ENCODE assay signal across 8 mouse cellular contexts in the genomic region with DNA sequence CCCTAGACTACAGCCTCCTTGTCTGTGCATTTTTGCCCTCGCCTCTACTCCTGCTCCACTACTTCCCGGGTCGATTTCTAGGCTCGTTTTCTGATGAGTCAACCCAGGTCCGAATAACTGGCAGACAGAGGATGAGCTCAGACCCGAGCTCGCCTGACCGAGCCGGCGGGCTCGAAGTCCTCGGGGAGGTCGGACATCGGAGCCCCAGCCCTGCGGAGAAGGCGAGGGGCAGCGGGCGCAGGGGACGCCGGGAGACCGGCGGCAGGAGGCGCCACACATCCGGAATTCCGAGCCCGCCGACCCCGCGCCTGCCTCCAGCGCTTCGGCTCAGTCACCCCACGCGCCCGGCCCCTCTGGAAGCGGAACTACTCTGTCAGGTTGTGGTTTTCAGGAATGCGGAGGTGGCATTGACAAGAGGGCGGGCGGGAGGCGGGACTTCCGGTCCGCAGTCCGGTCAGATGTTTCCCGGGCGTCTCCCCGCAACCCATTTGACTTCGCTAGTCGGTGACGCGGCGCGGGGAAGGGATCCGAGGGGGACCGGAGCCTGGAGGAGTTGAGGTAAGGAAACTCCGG. TPM values are rescaled to one million over a fixed set of nuclear protein-coding genes. Genes with fewer than 3 reads are reported as not detected.
DNase-seq lines count a peak whose midpoint lies in the region; ATAC-seq and TF ChIP-seq lines count a peak whose summit lies in the region.

A gene (plus strand): TSS at position 448 of the 573 bp plus-strand sequence.

- H3K9ac ChIP-seq in ES-E14 (ENCODE audit: insufficient read depth, low read depth, low read length, poor library complexity, severe bottlenecking), result peak within 1 kb of the TSS; percentile 85
- H3K9ac ChIP-seq in forebrain, embryonic 14.5 days (ENCODE audit: low read length), result peak within 1 kb of the TSS; percentile 83
- H3K9ac ChIP-seq in liver, embryonic 16.5 days (ENCODE audit: low read depth, low read length), result peak within 1 kb of the TSS; percentile 98
- H3K9ac ChIP-seq in neural tube, embryonic 12.5 days, result peak within 1 kb of the TSS; percentile 76
- peak within 1 kb of the TSS; percentile 91 for H3K9ac ChIP-seq in stomach, postnatal 0 days (ENCODE audit: low read length)

- TF ChIP-seq EP300 in stomach, postnatal 0 days (optimal IDR thresholded peaks at IDR 0.05), result peak; percentile 14

- H3K4me3 ChIP-seq in ES-E14 (ENCODE audit: insufficient read depth in 1 of 2, low read depth in 1 of 2, low read length in 2 of 2, poor library complexity in 1 of 2, severe bottlenecking in 1 of 2), result peak within 1 kb of the TSS; percentile 83 to 87
- peak within 1 kb of the TSS; percentile 74 for H3K4me3 ChIP-seq in forebrain, embryonic 14.5 days (ENCODE audit: low read depth, low read length)
- peak within 1 kb of the TSS; percentile 93 for H3K4me3 ChIP-seq in liver, embryonic 16.5 days (ENCODE audit: low read depth, low read length)
- peak within 1 kb of the TSS; percentile 80 for H3K4me3 ChIP-seq in neural tube, embryonic 12.5 days
- peak within 1 kb of the TSS; percentile 92 for H3K4me3 ChIP-seq in stomach, postnatal 0 days (ENCODE audit: low read depth, low read length)

- H3K9me3 ChIP-seq in ES-E14 (ENCODE audit: control insufficient read depth, insufficient read depth, low read depth, low read length), result no peaks in the 10 kb centered on the region
- no peaks in the 10 kb centered on the region for H3K9me3 ChIP-seq in forebrain, embryonic 14.5 days (replicated peaks; ENCODE audit: control insufficient read depth, low read length)
- no peaks in the 10 kb centered on the region for H3K9me3 ChIP-seq in liver, embryonic 16.5 days (replicated peaks; ENCODE audit: control insufficient read depth, low read length)
- no peaks in the 10 kb centered on the region for H3K9me3 ChIP-seq in neural tube, embryonic 12.5 days
- H3K9me3 ChIP-seq in stomach, postnatal 0 days (ENCODE audit: control insufficient read depth, low read length), result no peaks in the 10 kb centered on the region

- H3K4me1 ChIP-seq in ES-E14 (ENCODE audit: control insufficient read depth in 2 of 2, insufficient read depth in 2 of 2, low read length in 2 of 2, poor library complexity in 1 of 2), result no peaks in the 10 kb centered on the region
- H3K4me1 ChIP-seq in forebrain, embryonic 14.5 days (ENCODE audit: control insufficient read depth, insufficient read depth, low read length), result peaks cover 8% of the 10 kb centered on the region
- H3K4me1 ChIP-seq in liver, embryonic 16.5 days (ENCODE audit: control insufficient read depth, low read depth, low read length), result peaks cover 31% of the 10 kb centered on the region
- H3K4me1 ChIP-seq in neural tube, embryonic 12.5 days, result peaks cover 12% of the 10 kb centered on the region; the same call in 1 of the 2 replicates
- 0 out of 2 replicates have a peak, but pooled peaks cover 4% of the 10 kb centered on the region for H3K4me1 ChIP-seq in stomach, postnatal 0 days (replicated peaks; ENCODE audit: control insufficient read depth, insufficient read depth)

- H3K4me2 ChIP-seq in forebrain, embryonic 14.5 days (ENCODE audit: low read length), result peak within 1 kb of the TSS; percentile 67
- peak within 1 kb of the TSS; percentile 60 for H3K4me2 ChIP-seq in liver, embryonic 16.5 days (ENCODE audit: low read depth, low read length)
- H3K4me2 ChIP-seq in neural tube, embryonic 12.5 days (replicated peaks), result peak within 1 kb of the TSS; percentile 85
- H3K4me2 ChIP-seq in stomach, postnatal 0 days (replicated peaks; ENCODE audit: low read depth), result peak within 1 kb of the TSS; percentile 93

- ATAC-seq in forebrain, embryonic 14.5 days, result peak; percentile 99
- peak; percentile 94 for ATAC-seq in liver, embryonic 16.5 days (ENCODE audit: low read depth)
- ATAC-seq in neural tube, embryonic 12.5 days (ENCODE audit: low FRiP score, low read depth), result peak; percentile 97
- ATAC-seq in stomach, postnatal 0 days (ENCODE audit: low FRiP score, low TSS enrichment), result peak; percentile 97

- peak; percentile 90 for DNase-seq in ES-E14 (ENCODE audit: low read depth, low spot score)
- DNase-seq in cerebellum, adult 11 months, result peak; percentile 85
- DNase-seq in forebrain, embryonic 14.5 days (ENCODE audit: low spot score), result peak; percentile 95
- DNase-seq in heart, postnatal 10 days, result peak; percentile 93
- peak; percentile 73 for DNase-seq in large intestine, adult 2 months (ENCODE audit: low read depth, low spot score)
- DNase-seq in stomach, postnatal 0 days (ENCODE audit: low spot score), result peak; percentile 95

- H3K27ac ChIP-seq in ES-E14 (ENCODE audit: insufficient read depth, low read depth, low read length, poor library complexity, severe bottlenecking), result no peak within 1 kb of the TSS
- H3K27ac ChIP-seq in forebrain, embryonic 14.5 days (ENCODE audit: low read depth, low read length), result peak within 1 kb of the TSS; percentile 87
- H3K27ac ChIP-seq in liver, embryonic 16.5 days (ENCODE audit: low read length), result peak within 1 kb of the TSS; percentile 95
- H3K27ac ChIP-seq in neural tube, embryonic 12.5 days, result peak within 1 kb of the TSS; percentile 82
- H3K27ac ChIP-seq in stomach, postnatal 0 days (replicated peaks), result peak within 1 kb of the TSS; percentile 90

- under 1% methylated on average over 54 of the region's 54 CpGs for WGBS in forebrain, embryonic 14.5 days
- WGBS in large intestine, adult 2 months, result under 1% methylated on average over 54 of the region's 54 CpGs
- under 1% methylated on average over 54 of the region's 54 CpGs for WGBS in liver, embryonic 16.5 days (ENCODE audit: insufficient replicate concordance)
- under 1% methylated on average over 54 of the region's 54 CpGs for WGBS in neural tube, embryonic 12.5 days
- WGBS in stomach, postnatal 0 days, result under 1% methylated on average over 54 of the region's 54 CpGs

- H3K27me3 ChIP-seq in forebrain, embryonic 14.5 days (replicated peaks; ENCODE audit: control insufficient read depth, insufficient read depth, low read length), result no peaks in the 10 kb centered on the region
- H3K27me3 ChIP-seq in liver, embryonic 16.5 days (ENCODE audit: control insufficient read depth, insufficient read depth, low read depth, low read length), result no peaks in the 10 kb centered on the region
- no peaks in the 10 kb centered on the region for H3K27me3 ChIP-seq in neural tube, embryonic 12.5 days (replicated peaks)
- H3K27me3 ChIP-seq in stomach, postnatal 0 days (ENCODE audit: control insufficient read depth, insufficient read depth, low read length), result no peaks in the 10 kb centered on the region

- intact Hi-C loops in heart, postnatal 10 days (cut with DNase I), result loop anchor here (2.0 to 5.0 kb wide), 2 partner anchors 28 to 98 kb away; a partner anchor contains a TSS

- H3K36me3 ChIP-seq in ES-E14 (ENCODE audit: control insufficient read depth, insufficient read depth, low read length, poor library complexity, severe bottlenecking), result no peaks in the 10 kb centered on the region
- H3K36me3 ChIP-seq in forebrain, embryonic 14.5 days (ENCODE audit: control insufficient read depth, insufficient read depth, low read length), result no peaks in the 10 kb centered on the region
- no peaks in the 10 kb centered on the region for H3K36me3 ChIP-seq in liver, embryonic 16.5 days (ENCODE audit: control insufficient read depth, insufficient read depth)
- H3K36me3 ChIP-seq in neural tube, embryonic 12.5 days, result no peaks in the 10 kb centered on the region
- H3K36me3 ChIP-seq in stomach, postnatal 0 days (ENCODE audit: control insufficient read depth, insufficient read depth, low read length), result no peaks in the 10 kb centered on the region

- TF ChIP-seq CTCF in stomach, postnatal 0 days (IDR thresholded peaks at IDR 0.05; ENCODE audit: low read depth), result peak; percentile 56; the same call in 1 of the 2 replicates

- in situ Hi-C loops in ES-E14 (cut with MboI; ENCODE audit: low sequenced_read_pairs in 2 of 2, unreplicated experiment in 2 of 2), result no loop called here

TF ChIP-seq in ES-E14, 5 proteins besides CTCF, POLR2A, EP300 and RAD21:
- TF ChIP-seq HCFC1 (IDR thresholded peaks at IDR 0.05; ENCODE audit: borderline replicate concordance, insufficient read depth, low read length) (peak; percentile 77; the same call in 1 of the 2 replicates), MAFK (IDR thresholded peaks at IDR 0.05; ENCODE audit: insufficient read depth, low read depth, low read length) (0 out of 2 replicates have a peak, but pooled peaks have one; percentile 55), CHD2 (IDR thresholded peaks at IDR 0.05; ENCODE audit: low read depth, low read length) (no peak), ZNF384 (IDR thresholded peaks at IDR 0.05; ENCODE audit: low read depth, low read length) (no peak), ZC3H11A (IDR thresholded peaks at IDR 0.05; ENCODE audit: borderline replicate concordance, low read depth, low read length) (no peak)

RNA-seq across cellular contexts. Expression of the gene that starts here (rescaled TPM):
- total RNA-seq in ES-E14 (2012; rRNA removed), result 17.8 and 18.2 TPM in 2 replicates
- 45.3 and 53.8 TPM in 2 replicates for polyA plus RNA-seq in forebrain, embryonic 14.5 days (2014; fragmentation: Nextera tagmentation; extraction: Ambion mirVana)
- total RNA-seq in heart, postnatal 10 days (2021), result 100 to 1,000 TPM in 1 of 2 experiments, 10 to 100 TPM in 1; 98.6 to 107 TPM
- 24.5 and 73.7 TPM in 2 replicates for polyA plus RNA-seq in large intestine, adult 2 months (2012; rRNA removed)
- 38.1 and 42.1 TPM in 2 replicates for polyA plus RNA-seq in liver, embryonic 16.5 days (2015; fragmentation: Nextera tagmentation; extraction: Ambion mirVana)
- polyA plus RNA-seq in neural tube, embryonic 12.5 days (2016; fragmentation: Nextera tagmentation; extraction: Ambion mirVana), result 41.1 and 42.2 TPM in 2 replicates
- 30.8 and 38.6 TPM in 2 replicates for polyA plus RNA-seq in stomach, postnatal 0 days (2015; fragmentation: Nextera tagmentation; extraction: Ambion mirVana)
